Mouse (Mus musculus): ENCODE results near the gene Rbm38. TPM values are rescaled to one million over a fixed set of nuclear protein-coding genes. Genes with fewer than 3 reads are reported as not detected.
A peak's percentile ranks its signal among the peaks of the same experiment; 100 is the strongest.

The Rbm38 gene
- polyA plus RNA-seq, 1 experiment from 2014 or later = 11.9 TPM

DNA sequence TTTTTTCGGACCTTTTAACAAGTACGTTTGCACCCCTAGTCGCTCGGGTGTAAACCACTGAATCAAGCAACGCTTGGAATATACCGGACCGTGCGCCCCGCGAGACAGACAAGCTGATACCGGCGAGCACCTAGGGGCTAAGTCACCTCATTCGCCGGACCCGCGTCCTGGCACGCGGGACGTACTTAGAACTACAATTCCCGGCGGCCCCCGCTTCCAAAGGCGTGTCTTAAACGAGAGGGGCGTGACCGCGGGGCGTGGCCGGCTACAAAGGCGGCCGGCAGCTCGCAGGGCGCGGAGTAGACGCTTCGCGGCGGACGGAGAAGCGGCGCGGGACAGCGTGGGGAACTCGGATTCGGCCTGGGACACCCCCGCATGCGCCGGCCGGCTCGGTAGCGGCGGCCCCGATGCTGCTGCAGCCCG lies 1.3 kb downstream of the Rbm38 start:
- peak overlapping the region; percentile 91 for H3K4me2 ChIP-seq (ENCODE audit: low read depth, low read length)
- peaks cover 28% of the 10 kb centered on the region for H3K4me1 ChIP-seq (ENCODE audit: control insufficient read depth, insufficient read depth, low read length)
- H3K27ac ChIP-seq (ENCODE audit: low read depth, low read length) = peak overlapping the region; percentile 66
- under 1% methylated on average over 49 of the region's 54 CpGs for WGBS
- H3K36me3 ChIP-seq (ENCODE audit: control insufficient read depth, insufficient read depth, low read length) = no peaks in the 10 kb centered on the region
- no peaks in the 10 kb centered on the region for H3K9me3 ChIP-seq (ENCODE audit: control insufficient read depth, low read length)
- ATAC-seq (ENCODE audit: low read depth) = peak; percentile 82
- H3K4me3 ChIP-seq (ENCODE audit: low read depth, low read length) = peak overlapping the region; percentile 73
- no peaks in the 10 kb centered on the region for H3K27me3 ChIP-seq (ENCODE audit: control insufficient read depth, insufficient read depth, low read length)
- peak overlapping the region; percentile 76 for H3K9ac ChIP-seq (replicated peaks; ENCODE audit: low read depth, low read length)

DNA sequence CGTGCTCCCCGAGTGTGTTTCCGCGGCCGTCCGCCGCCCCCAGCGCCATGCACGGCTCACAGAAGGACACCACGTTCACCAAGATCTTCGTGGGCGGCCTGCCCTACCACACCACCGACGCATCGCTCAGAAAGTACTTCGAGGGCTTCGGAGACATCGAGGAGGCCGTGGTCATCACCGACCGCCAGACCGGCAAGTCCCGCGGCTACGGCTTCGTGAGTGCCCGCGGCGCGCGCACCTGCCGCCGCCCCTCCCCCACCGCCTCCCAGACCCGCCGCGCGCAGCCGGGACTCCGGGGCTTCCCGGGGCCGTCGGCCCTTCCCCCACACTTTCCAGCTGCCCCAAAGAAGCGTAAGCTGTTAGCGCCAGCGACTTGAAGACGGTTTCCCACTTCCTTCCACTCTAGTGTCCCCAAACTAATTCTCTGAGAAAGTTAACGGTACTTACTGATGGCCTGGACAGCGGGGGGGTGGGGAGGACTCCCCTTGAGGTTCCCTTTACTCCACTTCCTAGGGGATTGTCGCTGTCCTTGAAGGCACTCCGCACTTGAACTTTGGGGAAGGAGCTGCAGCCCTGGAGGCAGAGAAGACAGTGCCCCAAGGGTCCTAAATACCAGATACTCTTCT lies 1.9 kb downstream of the Rbm38 start:
- Histone ChIP-seq H3K27me3 (ENCODE audit: control insufficient read depth, insufficient read depth, low read length) (no peaks in the 10 kb centered on the region), H3K36me3 (ENCODE audit: control insufficient read depth, insufficient read depth, low read length) (0 out of 2 replicates have a peak, but pooled peaks cover 4% of the 10 kb centered on the region), H3K27ac (ENCODE audit: low read depth, low read length) (peak overlapping the region; percentile 66), H3K9ac (replicated peaks; ENCODE audit: low read depth, low read length) (peak overlapping the region; percentile 76), H3K9me3 (ENCODE audit: control insufficient read depth, low read length) (no peaks in the 10 kb centered on the region), H3K4me1 (ENCODE audit: control insufficient read depth, insufficient read depth, low read length) (peaks cover 28% of the 10 kb centered on the region), H3K4me3 (ENCODE audit: low read depth, low read length) (peak overlapping the region; percentile 73), H3K4me2 (ENCODE audit: low read depth, low read length) (peak overlapping the region; percentile 91)
- peak; percentile 49 for ATAC-seq (ENCODE audit: low read depth)
- 0% methylated on average over 47 of the region's 51 CpGs for WGBS

DNA sequence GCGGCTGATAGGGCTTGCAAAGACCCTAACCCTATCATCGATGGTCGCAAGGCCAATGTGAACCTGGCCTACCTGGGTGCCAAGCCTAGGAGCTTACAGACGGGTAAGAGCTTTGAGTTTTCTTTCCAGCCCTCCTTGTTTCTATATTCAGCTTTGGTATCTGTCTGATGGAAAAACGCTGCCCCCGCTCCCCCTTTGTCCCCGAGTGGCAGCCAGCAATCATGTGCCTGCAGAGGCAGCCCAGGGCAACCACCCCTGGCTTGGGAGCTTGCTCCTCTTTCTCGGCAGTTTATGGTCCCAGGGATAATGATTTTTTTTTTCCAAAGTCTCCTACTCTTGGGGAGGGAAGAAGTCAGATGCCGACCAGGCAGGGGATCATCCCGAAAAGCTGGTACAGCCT lies 2.5 kb downstream of the Rbm38 start:
- Histone ChIP-seq H3K4me3 (ENCODE audit: low read depth, low read length) (peak overlapping the region; percentile 73), H3K4me1 (ENCODE audit: control insufficient read depth, insufficient read depth, low read length) (peaks cover 28% of the 10 kb centered on the region), H3K4me2 (ENCODE audit: low read depth, low read length) (peak overlapping the region; percentile 91), H3K9ac (replicated peaks; ENCODE audit: low read depth, low read length) (peak overlapping the region; percentile 76), H3K9me3 (ENCODE audit: control insufficient read depth, low read length) (no peaks in the 10 kb centered on the region), H3K36me3 (ENCODE audit: control insufficient read depth, insufficient read depth, low read length) (0 out of 2 replicates have a peak, but pooled peaks cover 4% of the 10 kb centered on the region), H3K27ac (ENCODE audit: low read depth, low read length) (no peak overlapping the region), H3K27me3 (ENCODE audit: control insufficient read depth, insufficient read depth, low read length) (no peaks in the 10 kb centered on the region)
- 18% methylated on average over 10 of the region's 10 CpGs for WGBS
- ATAC-seq (ENCODE audit: low read depth) = no peak

DNA sequence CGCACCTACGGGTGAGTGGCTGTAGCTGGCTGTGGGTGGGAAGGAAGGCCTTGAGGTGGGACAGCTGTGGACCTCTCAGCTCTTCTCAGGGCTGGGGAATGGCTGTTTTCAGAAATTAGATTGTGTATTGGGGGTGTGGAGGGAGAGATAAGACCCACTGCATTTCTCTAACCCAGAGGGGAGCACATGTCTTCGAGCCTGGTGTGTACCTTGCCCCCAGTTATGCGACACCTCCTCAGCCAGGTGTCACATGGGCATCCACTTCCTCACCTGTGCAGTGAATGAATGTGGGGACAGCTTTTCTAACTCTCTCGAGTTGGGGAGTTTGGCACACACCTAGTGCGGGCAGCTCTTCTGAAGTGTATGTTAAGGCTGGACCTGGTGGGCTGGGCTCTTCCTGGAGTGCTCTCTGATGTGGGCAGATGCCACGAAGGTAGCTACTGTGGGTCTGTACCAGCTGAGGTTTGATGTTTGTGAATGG lies 3.1 kb downstream of the Rbm38 start:
- no peak for ATAC-seq (ENCODE audit: low read depth)
- WGBS = 90% methylated on average over 7 of the region's 7 CpGs
- Histone ChIP-seq H3K36me3 (ENCODE audit: control insufficient read depth, insufficient read depth, low read length) (0 out of 2 replicates have a peak, but pooled peaks cover 4% of the 10 kb centered on the region), H3K9me3 (ENCODE audit: control insufficient read depth, low read length) (no peaks in the 10 kb centered on the region), H3K4me2 (ENCODE audit: low read depth, low read length) (peak overlapping the region; percentile 91), H3K4me3 (ENCODE audit: low read depth, low read length) (no peak overlapping the region), H3K27me3 (ENCODE audit: control insufficient read depth, insufficient read depth, low read length) (no peaks in the 10 kb centered on the region), H3K4me1 (ENCODE audit: control insufficient read depth, insufficient read depth, low read length) (peaks cover 31% of the 10 kb centered on the region), H3K27ac (ENCODE audit: low read depth, low read length) (no peak overlapping the region), H3K9ac (replicated peaks; ENCODE audit: low read depth, low read length) (no peak overlapping the region)

GRCm38 (mm10) chr2:173023966-173024365 lies 3.7 kb downstream of the Rbm38 start:
- H3K36me3 ChIP-seq (ENCODE audit: control insufficient read depth, insufficient read depth, low read length) = 0 out of 2 replicates have a peak, but pooled peaks cover 4% of the 10 kb centered on the region
- no peak overlapping the region for H3K27ac ChIP-seq (ENCODE audit: low read depth, low read length)
- 83% methylated on average over 4 of the region's 4 CpGs for WGBS
- 0 out of 2 replicates have a peak overlapping the region, but pooled peaks have one; percentile 91 for H3K4me2 ChIP-seq (ENCODE audit: low read depth, low read length)
- no peak overlapping the region for H3K4me3 ChIP-seq (ENCODE audit: low read depth, low read length)
- no peak for ATAC-seq (ENCODE audit: low read depth)
- no peak overlapping the region for H3K9ac ChIP-seq (replicated peaks; ENCODE audit: low read depth, low read length)
- H3K4me1 ChIP-seq (ENCODE audit: control insufficient read depth, insufficient read depth, low read length) = peaks cover 32% of the 10 kb centered on the region
- H3K9me3 ChIP-seq (ENCODE audit: control insufficient read depth, low read length) = no peaks in the 10 kb centered on the region
- H3K27me3 ChIP-seq (ENCODE audit: control insufficient read depth, insufficient read depth, low read length) = no peaks in the 10 kb centered on the region

- WGBS = 78% methylated on average over 8 of the region's 8 CpGs
- no peak overlapping the region for H3K4me3 ChIP-seq (ENCODE audit: low read depth, low read length)
These were observed 4.1 kb downstream of the Rbm38 start for GRCm38 (mm10) chr2:173024392-173024791.

DNA sequence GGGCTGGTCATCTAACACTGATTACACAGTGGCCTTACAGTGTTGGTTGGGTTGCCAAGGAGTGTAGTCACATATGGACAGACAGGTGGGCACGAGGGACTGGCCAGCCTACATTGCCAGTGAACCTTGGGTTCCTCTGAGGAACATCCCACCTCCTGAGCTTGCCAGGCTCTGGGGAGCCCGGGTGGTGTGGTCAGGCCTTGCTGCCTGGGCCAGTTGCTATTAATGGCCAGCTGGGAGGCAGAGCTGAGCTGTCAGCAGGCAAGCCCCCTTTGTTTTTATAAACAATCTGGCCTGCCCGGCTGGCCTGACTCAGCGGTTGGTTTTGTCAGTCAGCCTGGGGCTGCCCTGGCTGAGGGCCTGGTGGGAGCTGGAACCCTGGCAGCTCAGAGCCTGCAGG lies 4.6 kb downstream of the Rbm38 start:
- Histone ChIP-seq H3K4me3 (ENCODE audit: low read depth, low read length) (no peak overlapping the region), H3K9ac (replicated peaks; ENCODE audit: low read depth, low read length) (no peak overlapping the region), H3K9me3 (ENCODE audit: control insufficient read depth, low read length) (no peaks in the 10 kb centered on the region), H3K36me3 (ENCODE audit: control insufficient read depth, insufficient read depth, low read length) (peaks cover 7% of the 10 kb centered on the region; the same call in 1 of the 2 replicates), H3K4me2 (ENCODE audit: low read depth, low read length) (no peak overlapping the region), H3K27ac (ENCODE audit: low read depth, low read length) (no peak overlapping the region), H3K27me3 (ENCODE audit: control insufficient read depth, insufficient read depth, low read length) (no peaks in the 10 kb centered on the region), H3K4me1 (ENCODE audit: control insufficient read depth, insufficient read depth, low read length) (peaks cover 28% of the 10 kb centered on the region)
- no peak for ATAC-seq (ENCODE audit: low read depth)
- WGBS = 19% methylated on average over 4 of the region's 4 CpGs

More at GRCm38 (mm10) chr2:173024392-173024791, 4.1 kb downstream of the Rbm38 start:
- ATAC-seq (ENCODE audit: low read depth) = no peak
- Histone ChIP-seq H3K27ac (ENCODE audit: low read depth, low read length) (no peak overlapping the region), H3K27me3 (ENCODE audit: control insufficient read depth, insufficient read depth, low read length) (no peaks in the 10 kb centered on the region), H3K9ac (replicated peaks; ENCODE audit: low read depth, low read length) (no peak overlapping the region), H3K36me3 (ENCODE audit: control insufficient read depth, insufficient read depth, low read length) (peaks cover 7% of the 10 kb centered on the region; the same call in 1 of the 2 replicates), H3K4me1 (ENCODE audit: control insufficient read depth, insufficient read depth, low read length) (peaks cover 31% of the 10 kb centered on the region), H3K9me3 (ENCODE audit: control insufficient read depth, low read length) (no peaks in the 10 kb centered on the region), H3K4me2 (ENCODE audit: low read depth, low read length) (no peak overlapping the region)

DNA sequence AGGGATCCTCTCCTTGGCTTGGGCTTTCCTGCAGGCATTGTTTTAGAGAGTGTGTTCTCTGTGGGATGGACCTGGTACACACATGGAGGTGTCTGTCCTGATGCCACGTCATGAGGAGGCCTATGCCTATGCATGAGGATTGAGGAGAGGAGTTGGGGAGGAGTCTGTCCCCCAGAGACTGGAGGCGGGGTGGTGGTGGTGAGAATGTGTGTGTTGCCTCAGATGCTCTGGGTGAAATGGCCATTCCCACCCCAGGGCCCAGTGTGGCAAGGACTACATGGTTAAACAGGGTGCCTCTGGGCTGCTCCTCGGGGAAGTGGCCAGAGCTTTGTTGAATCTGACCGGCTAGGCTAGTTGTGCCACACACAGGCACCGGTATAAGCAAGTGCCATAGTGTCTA lies 6.0 kb downstream of the Rbm38 start:
- H3K4me3 ChIP-seq (ENCODE audit: low read depth, low read length) = no peak overlapping the region
- H3K36me3 ChIP-seq (ENCODE audit: control insufficient read depth, insufficient read depth, low read length) = peaks cover 7% of the 10 kb centered on the region
- H3K9me3 ChIP-seq (ENCODE audit: control insufficient read depth, low read length) = no peaks in the 10 kb centered on the region
- H3K4me1 ChIP-seq (ENCODE audit: control insufficient read depth, insufficient read depth, low read length) = peaks cover 28% of the 10 kb centered on the region
- no peak overlapping the region for H3K9ac ChIP-seq (replicated peaks; ENCODE audit: low read depth, low read length)
- WGBS = 81% methylated on average over 5 of the region's 5 CpGs
- H3K4me2 ChIP-seq (ENCODE audit: low read depth, low read length) = no peak overlapping the region
- ATAC-seq (ENCODE audit: low read depth) = no peak
- no peaks in the 10 kb centered on the region for H3K27me3 ChIP-seq (ENCODE audit: control insufficient read depth, insufficient read depth, low read length)
- H3K27ac ChIP-seq (ENCODE audit: low read depth, low read length) = no peak overlapping the region

GRCm38 (mm10) chr2:173026688-173027131 lies 6.4 kb downstream of the Rbm38 start:
- ATAC-seq (ENCODE audit: low read depth) = no peak
- 90% methylated on average over 3 of the region's 3 CpGs for WGBS
- no peak overlapping the region for H3K9ac ChIP-seq (replicated peaks; ENCODE audit: low read depth, low read length)
- H3K36me3 ChIP-seq (ENCODE audit: control insufficient read depth, insufficient read depth, low read length) = peaks cover 7% of the 10 kb centered on the region
- H3K9me3 ChIP-seq (ENCODE audit: control insufficient read depth, low read length) = no peaks in the 10 kb centered on the region
- no peak overlapping the region for H3K4me3 ChIP-seq (ENCODE audit: low read depth, low read length)
- no peak overlapping the region for H3K4me2 ChIP-seq (ENCODE audit: low read depth, low read length)
- H3K27me3 ChIP-seq (ENCODE audit: control insufficient read depth, insufficient read depth, low read length) = no peaks in the 10 kb centered on the region
- H3K27ac ChIP-seq (ENCODE audit: low read depth, low read length) = no peak overlapping the region
- H3K4me1 ChIP-seq (ENCODE audit: control insufficient read depth, insufficient read depth, low read length) = peaks cover 28% of the 10 kb centered on the region
